Mouse (Mus musculus) embryonic facial prominence, embryonic 12.5 days (tissue): ENCODE results near the gene Hrh2. TPM values are rescaled to one million over a fixed set of nuclear protein-coding genes. Genes with fewer than 3 reads are reported as not detected.

Experiments used
- ATAC-seq: fragments of 200-750 bp; cut with Nextera tagmentation; 2 replicates; pipeline ENCODE4 v1.8.0; 2017; ENCODE audit not compliant: insufficient number of reproducible peaks, insufficient read depth, low FRiP score, low TSS enrichment
- H3K27ac ChIP-seq: fragments of 300-500 bp; sonication (generic); 2 replicates; pipeline ENCODE4 v1.5.1; 2016; ENCODE audit warnings: mild to moderate bottlenecking
- H3K27me3 ChIP-seq: fragments of 300-500 bp; sonication (generic); 2 replicates; pipeline ENCODE4 v1.6.1; 2016; ENCODE audit warnings: mild to moderate bottlenecking, moderate library complexity
- H3K36me3 ChIP-seq: fragments of 300-500 bp; sonication (generic); 2 replicates; pipeline ENCODE4 v1.6.1; 2016; ENCODE audit warnings: mild to moderate bottlenecking
- H3K4me1 ChIP-seq: fragments of 300-500 bp; sonication (generic); 2 replicates; pipeline ENCODE4 v1.6.1; 2016
- H3K4me2 ChIP-seq: fragments of 300-500 bp; sonication (generic); replicated peaks from 2 replicates; pipeline ENCODE4 v1.6.1; 2016; ENCODE audit warnings: mild to moderate bottlenecking, moderate library complexity
- H3K4me3 ChIP-seq: fragments of 300-500 bp; sonication (generic); 2 replicates; pipeline ENCODE4 v1.5.1; 2016; ENCODE audit warnings: mild to moderate bottlenecking
- H3K9ac ChIP-seq: fragments of 300-500 bp; sonication (generic); 2 replicates; pipeline ENCODE4 v1.6.1; 2016; ENCODE audit warnings: mild to moderate bottlenecking, moderate library complexity
- H3K9me3 ChIP-seq: fragments of 300-500 bp; sonication (generic); 2 replicates; pipeline ENCODE4 v1.6.1; 2016; ENCODE audit warnings: mild to moderate bottlenecking, moderate library complexity
- WGBS: fragments of 180-500 bp; shearing (Covaris S2); methylation state at CpG from one replicate; pipeline ENCODE4 v1.1.7; 2016; 5-methylcytosine and 5-hydroxymethylcytosine counted together
- polyA plus RNA-seq: library from polyadenylated mRNA; unstranded; fragments of >200 nt; fragmentation: Nextera tagmentation; extraction: Ambion mirVana; gene quantifications from 2 replicates; pipeline ENCODE4 v1.2.1, GENCODE M21; 2016

The Hrh2 gene
- polyA plus RNA-seq, 1 experiment from 2014 or later = 0.22 TPM

- 78% methylated on average over 4 of the region's 4 CpGs for WGBS
- H3K4me3 ChIP-seq = no peak overlapping the region
- no peak overlapping the region for H3K27ac ChIP-seq
- H3K27me3 ChIP-seq = no peaks in the 10 kb centered on the region
- H3K4me1 ChIP-seq = no peaks in the 10 kb centered on the region
- H3K4me2 ChIP-seq = no peak overlapping the region
- H3K36me3 ChIP-seq = no peaks in the 10 kb centered on the region
- no peak overlapping the region for H3K9ac ChIP-seq
- no peak for ATAC-seq
- no peaks in the 10 kb centered on the region for H3K9me3 ChIP-seq
Observed at GRCm38 (mm10) chr13:54221631-54222179, 29.8 kb downstream of the Hrh2 start.

GRCm38 (mm10) chr13:54222921-54223769 lies 31.2 kb downstream of the Hrh2 start:
- Histone ChIP-seq H3K27ac (no peak overlapping the region), H3K4me3 (no peak overlapping the region), H3K36me3 (no peaks in the 10 kb centered on the region), H3K4me1 (no peaks in the 10 kb centered on the region), H3K9ac (no peak overlapping the region; the same call in 1 of the 2 replicates), H3K27me3 (no peaks in the 10 kb centered on the region), H3K4me2 (no peak overlapping the region), H3K9me3 (no peaks in the 10 kb centered on the region)
- 50% methylated on average over 13 of the region's 13 CpGs for WGBS
- no peak for ATAC-seq

- Histone ChIP-seq H3K27me3 (no peaks in the 10 kb centered on the region), H3K4me1 (no peaks in the 10 kb centered on the region), H3K4me3 (no peak overlapping the region), H3K9ac (no peak overlapping the region), H3K27ac (no peak overlapping the region), H3K36me3 (no peaks in the 10 kb centered on the region), H3K4me2 (no peak overlapping the region), H3K9me3 (no peaks in the 10 kb centered on the region)
- ATAC-seq = no peak
- 21% methylated on average over 13 of the region's 13 CpGs for whole genome bisulfite sequencing
Observed at GRCm38 (mm10) chr13:54227916-54228483, 36.1 kb downstream of the Hrh2 start.

- no peaks in the 10 kb centered on the region for H3K27me3 ChIP-seq
- H3K4me1 ChIP-seq = no peaks in the 10 kb centered on the region
- H3K4me3 ChIP-seq = no peak overlapping the region
- H3K27ac ChIP-seq = no peak overlapping the region
- H3K9ac ChIP-seq = no peak overlapping the region
- H3K4me2 ChIP-seq = no peak overlapping the region
- no peak for ATAC-seq
- WGBS = 82% methylated on average over 6 of the region's 6 CpGs
- H3K36me3 ChIP-seq = no peaks in the 10 kb centered on the region
- no peaks in the 10 kb centered on the region for H3K9me3 ChIP-seq
Observed at GRCm38 (mm10) chr13:54230081-54230480, 38.2 kb downstream of the Hrh2 start.

GRCm38 (mm10) chr13:54231868-54232267 lies 39.9 kb downstream of the Hrh2 start:
- H3K27me3 ChIP-seq = no peaks in the 10 kb centered on the region
- WGBS = 75% methylated on average over 10 of the region's 10 CpGs
- H3K27ac ChIP-seq = no peak overlapping the region
- no peak overlapping the region for H3K9ac ChIP-seq
- ATAC-seq = no peak
- no peaks in the 10 kb centered on the region for H3K9me3 ChIP-seq
- H3K4me1 ChIP-seq = no peaks in the 10 kb centered on the region
- no peak overlapping the region for H3K4me2 ChIP-seq
- no peaks in the 10 kb centered on the region for H3K36me3 ChIP-seq
- no peak overlapping the region for H3K4me3 ChIP-seq

GRCm38 (mm10) chr13:54237512-54237911 lies 45.6 kb downstream of the Hrh2 start:
- Histone ChIP-seq H3K9me3 (no peaks in the 10 kb centered on the region), H3K9ac (no peak overlapping the region), H3K27me3 (no peaks in the 10 kb centered on the region), H3K4me1 (no peaks in the 10 kb centered on the region), H3K4me2 (no peak overlapping the region), H3K4me3 (no peak overlapping the region), H3K36me3 (no peaks in the 10 kb centered on the region), H3K27ac (no peak overlapping the region)
- WGBS = 73% methylated on average over 6 of the region's 6 CpGs
- no peak for ATAC-seq

GRCm38 (mm10) chr13:54238585-54239323 lies 46.8 kb downstream of the Hrh2 start:
- WGBS = 55% methylated on average over 14 of the region's 14 CpGs
- Histone ChIP-seq H3K4me2 (no peak overlapping the region), H3K9me3 (no peaks in the 10 kb centered on the region), H3K4me1 (no peaks in the 10 kb centered on the region), H3K4me3 (no peak overlapping the region), H3K9ac (no peak overlapping the region), H3K27me3 (no peaks in the 10 kb centered on the region), H3K36me3 (no peaks in the 10 kb centered on the region), H3K27ac (no peak overlapping the region)
- ATAC-seq = no peak

GRCm38 (mm10) chr13:54242380-54242779 lies 50.5 kb downstream of the Hrh2 start:
- Histone ChIP-seq H3K27me3 (0 out of 2 replicates have a peak, but pooled peaks cover 3% of the 10 kb centered on the region), H3K4me2 (no peak overlapping the region), H3K9ac (no peak overlapping the region), H3K36me3 (no peaks in the 10 kb centered on the region), H3K27ac (no peak overlapping the region), H3K4me1 (no peaks in the 10 kb centered on the region), H3K4me3 (no peak overlapping the region), H3K9me3 (no peaks in the 10 kb centered on the region)
- whole genome bisulfite sequencing = 72% methylated on average over 5 of the region's 5 CpGs
- no peak for ATAC-seq

GRCm38 (mm10) chr13:54245204-54245603 lies 53.3 kb downstream of the Hrh2 start:
- Histone ChIP-seq H3K9ac (no peak overlapping the region), H3K27ac (no peak overlapping the region), H3K4me3 (no peak overlapping the region), H3K36me3 (no peaks in the 10 kb centered on the region), H3K4me2 (no peak overlapping the region), H3K27me3 (0 out of 2 replicates have a peak, but pooled peaks cover 3% of the 10 kb centered on the region), H3K9me3 (no peaks in the 10 kb centered on the region), H3K4me1 (peaks cover 16% of the 10 kb centered on the region)
- ATAC-seq = no peak
- 65% methylated on average over 5 of the region's 5 CpGs for WGBS

GRCm38 (mm10) chr13:54247545-54247944 lies 55.6 kb downstream of the Hrh2 start:
- Histone ChIP-seq H3K4me2 (no peak overlapping the region), H3K27ac (no peak overlapping the region), H3K9ac (no peak overlapping the region), H3K27me3 (0 out of 2 replicates have a peak, but pooled peaks cover 3% of the 10 kb centered on the region), H3K9me3 (no peaks in the 10 kb centered on the region), H3K4me1 (peaks cover 16% of the 10 kb centered on the region), H3K4me3 (no peak overlapping the region), H3K36me3 (no peaks in the 10 kb centered on the region)
- WGBS = 33% methylated on average over 4 of the region's 4 CpGs
- ATAC-seq = no peak

GRCm38 (mm10) chr13:54248436-54248995 lies 56.6 kb downstream of the Hrh2 start:
- no peak overlapping the region for H3K9ac ChIP-seq
- no peak overlapping the region for H3K4me2 ChIP-seq
- no peaks in the 10 kb centered on the region for H3K9me3 ChIP-seq
- 59% methylated on average over 13 of the region's 13 CpGs for WGBS
- no peak for ATAC-seq
- H3K27ac ChIP-seq = peak overlapping the region; percentile 11; the same call in 1 of the 2 replicates
- H3K4me3 ChIP-seq = no peak overlapping the region
- peaks cover 16% of the 10 kb centered on the region for H3K4me1 ChIP-seq
- H3K36me3 ChIP-seq = no peaks in the 10 kb centered on the region
- H3K27me3 ChIP-seq = 0 out of 2 replicates have a peak, but pooled peaks cover 3% of the 10 kb centered on the region
